Mouse (Mus musculus) neutrophil, adult 65 days (primary cell): Measurements from ENCODE around the gene Syt13. TPM values are rescaled to one million over a fixed set of nuclear protein-coding genes. Genes with fewer than 3 reads are reported as not detected.

ENCODE experiments used
- total RNA-seq: library from RNA; stranded (reverse); gene quantifications from 2 replicates; pipeline ENCODE4 v1.2.4, GENCODE M21; 2023

Syt13 gene
- total RNA-seq, result not detected in 2 replicates

GRCm38 (mm10) chr2:92914933-92915553, at the start of gene Syt13:
Gene Syt13 (plus strand): TSS chr2:92915098.

Other genes with a start within 250 kb of the Syt13 start
- 2.8 and 3.1 TPM in 2 replicates for gene Prdm11, start 131.1 kb downstream of the Syt13 start, total RNA-seq